Mouse (Mus musculus) G1E (cell line): ENCODE measurements at regions not wholly inside any gene's neighbourhood (a gene's known extent, or its start where the extent isn't known, plus 50 kb on each side); places are given as distances from the start of the nearest gene placed in this dataset.

Experiments used
- CTCF ChIP-seq: IDR thresholded peaks from 2 replicates; pipeline ENCODE4 v1.5.1; 2012; ENCODE audit warnings: low read depth, low read length, inconsistent platforms, mixed read lengths
- GATA1 ChIP-seq: IDR thresholded peaks from 2 replicates; pipeline ENCODE4 v1.6.1; 2012; ENCODE audit warnings: borderline replicate concordance, low read length, inconsistent platforms, mixed read lengths
- TAL1 ChIP-seq: conservative IDR thresholded peaks from 2 replicates; pipeline ENCODE4 v1.6.1; 2012; ENCODE audit warnings: low read depth, low read length, inconsistent platforms, mixed read lengths

DNA sequence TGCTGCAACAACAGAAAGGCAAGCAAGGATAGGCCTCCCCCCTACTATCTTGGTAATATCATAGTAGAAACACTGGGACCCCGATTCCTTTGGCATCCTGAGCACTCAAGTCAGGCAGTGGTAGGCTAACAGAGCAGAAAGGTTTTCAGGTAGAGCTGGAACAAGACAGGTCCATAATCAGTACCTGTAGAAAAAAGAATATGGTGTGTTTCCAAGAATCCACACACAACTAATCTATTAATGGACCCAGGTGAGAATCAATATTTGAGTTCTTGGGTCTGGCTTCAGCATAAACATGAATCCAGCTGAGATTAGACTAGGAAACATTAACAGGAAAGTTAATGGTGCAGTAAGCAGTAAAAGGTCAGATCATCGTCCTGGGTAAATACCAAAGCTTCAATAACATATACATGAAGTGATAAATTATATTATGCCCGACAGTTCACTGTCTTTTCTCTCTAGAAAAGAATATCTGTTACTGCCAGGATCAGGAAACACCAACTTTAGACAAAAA, 376.2 kb upstream of the Ddi1 start:
- TF ChIP-seq CTCF: no peak
- no peak for TF ChIP-seq GATA1
- no peak for TF ChIP-seq TAL1
